Mouse (Mus musculus) bone marrow, adult 2 months (tissue): ENCODE measurements at regions not wholly inside any gene's neighbourhood (a gene's known extent, or its start where the extent isn't known, plus 50 kb on each side); places are given as distances from the start of the nearest gene placed in this dataset.

Experiments
- H3K27ac ChIP-seq: fragments of 200-500 bp; 2 replicates; pipeline ENCODE4 v1.5.1; 2012; ENCODE audit warnings: low read depth, mild to moderate bottlenecking, control low read depth, inconsistent platforms, low read length; ENCODE audit not compliant: control insufficient read depth, poor library complexity, insufficient read depth
- H3K4me1 ChIP-seq: fragments of 200-500 bp; 2 replicates; pipeline ENCODE4 v1.6.1; 2011; ENCODE audit warnings: low read length; ENCODE audit not compliant: control insufficient read depth, insufficient read depth
- H3K4me3 ChIP-seq: fragments of 200-500 bp; replicated peaks from 2 replicates; pipeline ENCODE3; 2011; ENCODE audit warnings: mild to moderate bottlenecking, low read depth, low read length, control low read depth; ENCODE audit not compliant: control insufficient read depth
- CTCF ChIP-seq: fragments of 200-500 bp; IDR thresholded peaks from 2 replicates; pipeline ENCODE4 v1.5.1; 2011; ENCODE audit warnings: low read length, control low read depth; ENCODE audit not compliant: control insufficient read depth, insufficient read depth
- POLR2A ChIP-seq: fragments of 200-500 bp; IDR thresholded peaks from 2 replicates; pipeline ENCODE4 v1.6.1; 2011; ENCODE audit warnings: low read depth, mild to moderate bottlenecking, control low read depth, low read length, borderline replicate concordance; ENCODE audit not compliant: control insufficient read depth
- WGBS: fragments of 180-500 bp; shearing (Covaris S2); methylation state at CpG from one replicate; pipeline ENCODE4 v1.1.7; 2018; 5-methylcytosine and 5-hydroxymethylcytosine counted together

DNA sequence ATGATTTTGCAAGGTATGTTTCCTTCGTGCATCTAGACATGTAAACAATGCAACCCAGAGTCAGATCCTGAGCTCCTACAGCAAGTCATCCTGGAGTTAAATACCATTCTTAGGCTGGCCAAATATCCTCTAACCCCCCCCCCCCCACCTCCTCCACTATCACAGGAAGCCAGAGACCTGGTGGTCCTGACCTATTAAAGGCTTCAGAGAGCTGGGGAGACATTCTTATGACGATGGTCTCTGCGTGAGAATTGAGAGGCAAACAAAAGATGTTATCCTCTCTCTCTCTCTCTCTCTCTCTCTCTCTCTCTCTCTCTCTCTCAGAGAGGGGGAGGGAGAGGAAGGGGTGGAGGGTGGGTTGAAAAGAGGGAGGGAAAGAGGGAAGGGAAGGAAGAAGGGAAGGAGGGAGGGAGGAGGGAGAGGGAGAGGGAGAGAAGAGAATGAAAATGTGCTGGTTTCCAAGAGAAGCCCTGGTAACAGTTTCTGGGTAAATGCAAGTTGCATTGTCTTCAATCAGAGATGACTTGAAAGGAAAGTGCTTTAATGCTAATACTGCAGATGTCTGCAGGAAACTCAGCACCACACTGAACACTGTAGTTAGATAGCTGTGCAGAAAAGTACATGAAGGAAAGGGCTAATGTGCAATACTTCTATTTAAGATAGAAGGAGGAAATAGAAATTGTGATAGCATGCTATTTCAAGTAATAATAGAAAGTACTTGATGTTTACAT is 125.3 kb downstream of the Tmem38b start:
- WGBS, result 44% methylated on average over 3 of the region's 3 CpGs
- no peak overlapping the region for H3K4me3 ChIP-seq
- no peaks in the 10 kb centered on the region for H3K4me1 ChIP-seq
- TF ChIP-seq CTCF (no peak), POLR2A (no peak)
- no peak overlapping the region for H3K27ac ChIP-seq

DNA sequence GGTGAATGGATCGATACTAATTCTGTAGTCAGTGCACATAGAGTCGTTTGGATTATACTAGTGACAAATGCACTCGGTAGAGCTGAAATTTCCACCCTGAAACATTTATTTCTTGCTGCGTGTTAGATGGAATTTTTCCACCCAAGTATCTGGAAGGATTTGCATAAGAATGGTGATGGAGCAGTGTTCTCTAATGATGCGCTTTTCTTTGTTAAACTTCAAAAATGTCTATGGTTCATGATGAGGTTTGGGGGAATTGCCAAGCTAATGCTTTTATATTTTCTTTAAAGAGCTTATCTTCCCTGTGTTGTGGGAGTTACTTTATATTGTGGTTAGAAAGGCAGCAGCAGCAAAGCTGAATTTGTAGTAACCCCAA is 125.9 kb downstream of the Tmem38b start:
- no peak overlapping the region for H3K4me3 ChIP-seq
- no peak overlapping the region for H3K27ac ChIP-seq
- no peaks in the 10 kb centered on the region for H3K4me1 ChIP-seq
- WGBS, result 82% methylated on average over 5 of the region's 5 CpGs
- TF ChIP-seq POLR2A (no peak), CTCF (no peak)

DNA sequence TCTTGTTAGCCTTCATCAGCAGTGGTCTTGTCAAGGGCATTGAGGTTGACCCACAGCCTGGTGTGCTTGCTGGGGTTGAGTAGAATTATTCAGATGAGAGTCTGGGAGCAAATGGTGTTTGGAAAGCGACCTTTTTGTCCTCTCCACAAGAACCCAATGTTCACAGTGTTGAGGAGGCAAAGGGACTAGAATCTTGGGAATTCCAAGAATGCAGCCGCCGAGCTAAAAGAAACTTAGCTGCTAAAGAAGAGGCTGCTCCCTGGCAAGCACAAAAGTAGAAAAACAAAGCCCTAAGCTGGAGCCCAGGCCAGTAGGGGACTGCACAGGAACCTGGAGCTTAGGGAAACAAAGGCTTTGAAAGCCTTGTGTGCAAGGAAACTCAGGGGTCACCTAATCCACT is 126.4 kb downstream of the Tmem38b start:
- no peak overlapping the region for H3K4me3 ChIP-seq
- 74% methylated on average over 3 of the region's 3 CpGs for WGBS
- H3K27ac ChIP-seq, result no peak overlapping the region
- no peaks in the 10 kb centered on the region for H3K4me1 ChIP-seq
- TF ChIP-seq CTCF (no peak), POLR2A (no peak)

DNA sequence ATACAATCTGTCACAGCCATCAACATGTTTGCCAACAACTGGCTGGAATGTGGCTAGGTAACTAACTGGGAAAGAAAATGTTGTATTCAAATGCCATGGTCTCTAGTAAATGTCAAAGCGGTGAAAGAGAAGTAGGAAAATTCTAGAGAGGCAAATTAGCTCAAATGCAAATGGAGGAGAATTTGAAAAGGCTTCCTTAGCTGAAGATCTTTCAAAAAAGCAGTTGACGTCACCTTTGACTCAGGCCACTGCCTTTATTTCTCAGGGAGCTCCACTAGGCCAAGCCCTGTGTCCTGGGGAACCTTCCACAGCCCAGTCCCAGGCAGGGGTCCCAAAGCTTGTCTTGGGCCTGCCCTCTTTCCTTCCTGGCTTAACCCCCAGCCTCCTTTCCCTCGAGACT is 136.6 kb downstream of the Tmem38b start:
- WGBS, result 77% methylated on average over 3 of the region's 3 CpGs
- Histone ChIP-seq H3K27ac (no peak overlapping the region), H3K4me1 (no peaks in the 10 kb centered on the region), H3K4me3 (no peak overlapping the region)
- TF ChIP-seq POLR2A (no peak), CTCF (no peak)

DNA sequence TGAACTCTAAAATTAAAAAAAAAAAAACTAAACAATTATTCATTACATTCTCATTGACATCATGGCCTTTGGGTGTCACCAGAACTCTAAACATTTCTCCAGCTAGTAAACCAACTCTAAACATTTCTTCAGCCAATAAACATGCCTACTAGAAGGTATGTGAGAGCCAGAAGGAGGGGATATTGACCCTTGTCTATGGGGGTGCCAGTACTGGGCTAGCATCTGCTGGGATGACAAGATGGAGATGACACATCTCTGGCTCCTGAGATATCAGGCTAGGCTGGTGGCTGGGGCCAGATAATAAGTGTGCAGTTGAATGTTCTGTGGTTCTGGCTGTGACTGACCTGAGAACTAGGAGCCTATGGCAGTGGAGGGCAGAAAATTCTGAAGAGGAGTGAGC is 144.6 kb downstream of the Tmem38b start:
- Histone ChIP-seq H3K27ac (no peak overlapping the region), H3K4me3 (no peak overlapping the region), H3K4me1 (no peaks in the 10 kb centered on the region)
- no peak for TF ChIP-seq POLR2A
- no peak for TF ChIP-seq CTCF

DNA sequence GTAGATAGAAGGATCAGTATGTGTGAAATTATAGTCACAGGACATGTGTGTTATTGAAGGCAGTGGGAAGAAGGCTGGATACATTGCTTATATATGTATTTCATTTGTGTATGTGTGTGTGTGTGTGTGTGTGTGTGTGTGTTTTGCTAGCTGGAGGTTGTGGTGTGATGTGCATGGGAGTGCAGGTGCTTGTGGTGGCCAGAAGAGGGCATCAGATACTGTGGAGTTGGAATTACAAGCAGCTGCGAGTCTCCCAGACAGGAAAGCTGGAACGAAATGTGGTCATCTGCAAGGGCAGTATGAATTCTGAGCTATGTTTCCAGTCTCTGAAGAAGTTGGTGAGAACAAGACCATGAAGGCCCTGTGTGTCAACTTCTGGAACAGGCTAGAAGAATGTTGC is 145.1 kb downstream of the Tmem38b start:
- Histone ChIP-seq H3K4me1 (no peaks in the 10 kb centered on the region), H3K4me3 (no peak overlapping the region), H3K27ac (no peak overlapping the region)
- TF ChIP-seq CTCF, result peak; percentile 38; the same call in 1 of the 2 replicates
- no peak for TF ChIP-seq POLR2A
- 76% methylated on average over 2 of the region's 2 CpGs for WGBS

DNA sequence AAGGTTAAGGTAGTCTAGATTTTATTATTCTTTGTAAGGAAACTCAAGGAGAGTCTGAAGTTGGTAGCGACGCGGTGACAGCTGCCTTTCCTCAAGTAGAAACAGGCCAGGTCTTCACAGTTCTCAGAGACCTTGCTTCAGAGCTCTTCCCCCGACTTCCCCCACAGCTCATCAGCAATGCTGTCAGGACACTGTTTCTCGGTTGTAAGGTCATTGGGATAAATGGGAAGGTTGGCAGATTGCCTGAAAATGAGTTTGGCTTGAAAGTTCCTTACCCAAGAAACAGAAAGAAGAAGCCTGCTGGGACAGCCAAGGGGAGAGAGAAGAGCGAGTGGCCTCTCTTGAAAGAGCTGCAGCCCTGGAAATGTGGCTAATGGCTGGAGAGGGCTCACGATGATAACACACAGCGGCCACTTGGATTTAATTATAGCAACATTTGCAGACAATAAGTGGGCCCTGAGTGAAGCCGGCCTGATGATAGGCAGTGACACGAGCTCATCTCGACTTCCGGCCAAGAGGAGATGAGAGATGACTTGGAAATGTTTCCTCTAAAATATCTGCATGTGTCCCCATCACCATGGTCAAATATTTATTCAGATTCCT is 150.3 kb downstream of the Tmem38b start:
- no peak for TF ChIP-seq POLR2A
- TF ChIP-seq CTCF, result no peak
- Histone ChIP-seq H3K4me3 (no peak overlapping the region), H3K27ac (no peak overlapping the region), H3K4me1 (no peaks in the 10 kb centered on the region)
- WGBS, result 82% methylated on average over 12 of the region's 12 CpGs

DNA sequence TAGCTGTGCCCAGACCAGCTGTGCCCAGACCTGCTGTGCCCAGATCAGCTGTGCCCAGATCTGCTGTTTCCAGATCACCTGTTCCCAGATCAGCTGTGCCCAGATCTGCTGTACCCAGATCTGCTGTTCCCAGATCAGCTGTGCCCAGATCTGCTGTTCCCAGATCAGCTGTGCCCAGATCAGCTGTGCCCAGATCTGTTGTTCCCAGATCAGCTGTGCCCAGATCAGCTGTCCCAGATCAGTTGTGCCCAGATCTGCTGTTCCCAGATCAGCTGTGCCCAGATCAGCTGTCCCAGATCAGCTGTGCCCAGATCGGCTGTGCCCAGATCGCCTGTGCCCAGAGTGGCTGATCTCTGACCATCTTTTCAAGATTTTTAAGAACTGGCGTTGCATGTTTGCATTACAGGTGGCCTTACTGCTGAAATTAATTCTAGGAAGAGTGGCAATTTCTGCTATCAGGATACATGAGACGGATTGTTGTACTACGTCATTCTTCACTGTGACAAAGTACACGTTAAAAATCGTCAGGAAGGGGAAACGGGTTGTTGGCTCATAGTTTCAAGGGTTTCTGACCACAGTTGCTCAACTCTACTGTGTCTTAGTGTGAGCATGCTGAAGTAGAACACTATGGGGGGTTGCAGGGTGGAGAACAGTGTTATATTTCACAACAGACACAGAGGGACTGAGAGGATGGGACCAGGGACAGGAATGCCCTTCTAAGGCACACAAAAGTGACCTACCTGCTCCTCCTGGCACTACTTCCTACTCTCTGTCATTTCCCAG is 160.9 kb downstream of the Tmem38b start:
- H3K4me3 ChIP-seq, result no peak overlapping the region
- TF ChIP-seq CTCF (no peak), POLR2A (no peak)
- 36% methylated on average over 8 of the region's 8 CpGs for WGBS
- H3K4me1 ChIP-seq, result peaks cover 4% of the 10 kb centered on the region
- H3K27ac ChIP-seq, result peak overlapping the region; percentile 75
